Mouse (Mus musculus) c-Kit-positive CD71-negative TER-119-negative erythroid progenitor cells, embryonic 14.5 days (primary cell): ENCODE measurements at regions not wholly inside any gene's neighbourhood (a gene's known extent, or its start where the extent isn't known, plus 50 kb on each side); places are given as distances from the start of the nearest gene placed in this dataset.

Source experiments
- DNase-seq: peaks from one replicate; pipeline ENCODE4 v3.0.0-alpha.2; 2013; ENCODE audit warnings: low read depth

DNA sequence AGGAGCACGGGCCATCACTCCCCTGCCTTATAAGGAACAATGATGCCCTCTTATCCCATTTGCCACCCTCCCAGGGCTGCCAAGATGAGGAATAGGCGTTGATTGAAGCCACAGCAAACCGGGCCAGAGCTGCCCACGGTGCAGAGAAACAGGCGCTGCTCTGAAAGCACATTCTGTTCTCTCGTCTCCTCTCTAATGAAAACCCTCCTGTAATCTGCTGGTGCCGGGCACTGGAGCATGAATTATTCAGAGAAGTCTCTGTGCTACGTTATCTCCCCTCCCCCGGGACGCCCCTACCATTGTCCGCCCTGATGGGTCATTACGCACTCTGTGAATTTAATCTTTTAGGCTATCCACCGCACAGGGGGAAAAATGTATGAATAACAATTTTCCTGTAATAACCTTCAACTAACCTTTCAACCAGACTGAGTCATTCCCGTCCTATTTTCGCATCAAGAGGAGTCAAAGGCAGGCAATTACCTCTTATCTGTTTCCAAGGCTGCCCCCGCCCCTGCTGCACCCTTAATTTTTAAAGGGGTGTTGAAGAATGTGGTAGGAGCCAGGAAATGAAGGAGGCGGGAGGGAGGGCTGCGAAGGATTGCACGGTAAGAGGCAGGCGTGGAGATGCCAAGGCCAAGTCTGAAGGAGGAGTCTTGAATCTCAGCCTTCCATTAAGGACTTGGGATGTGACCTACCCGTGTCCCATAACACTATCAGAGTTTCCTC, 201.6 kb downstream of the Tle3 start:
- no peak for DNase-seq

DNA sequence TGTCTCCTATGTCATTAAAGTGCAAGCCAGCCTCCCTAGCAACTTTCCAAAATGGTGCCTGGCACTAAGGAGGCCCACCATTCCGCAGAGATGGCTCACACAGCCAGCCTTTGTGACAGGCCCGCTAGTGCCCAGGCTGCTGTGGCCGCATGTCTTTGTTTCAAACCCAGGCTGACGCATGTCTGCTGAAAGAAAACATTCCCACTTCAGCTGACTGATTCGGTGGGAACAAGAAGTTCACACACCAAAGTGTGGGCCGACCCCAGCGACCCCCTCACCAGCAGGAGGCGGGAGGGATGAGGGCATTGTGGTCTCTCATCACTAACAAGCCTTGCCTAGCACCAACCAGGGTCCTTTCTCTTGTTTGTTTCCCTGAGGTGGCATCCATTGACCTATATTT, 190.9 kb downstream of the Tle3 start:
- DNase-seq: no peak

- DNase-seq: no peak
Measured at GRCm38 (mm10) chr9:61561551-61561950, 189.4 kb downstream of the Tle3 start.

DNA sequence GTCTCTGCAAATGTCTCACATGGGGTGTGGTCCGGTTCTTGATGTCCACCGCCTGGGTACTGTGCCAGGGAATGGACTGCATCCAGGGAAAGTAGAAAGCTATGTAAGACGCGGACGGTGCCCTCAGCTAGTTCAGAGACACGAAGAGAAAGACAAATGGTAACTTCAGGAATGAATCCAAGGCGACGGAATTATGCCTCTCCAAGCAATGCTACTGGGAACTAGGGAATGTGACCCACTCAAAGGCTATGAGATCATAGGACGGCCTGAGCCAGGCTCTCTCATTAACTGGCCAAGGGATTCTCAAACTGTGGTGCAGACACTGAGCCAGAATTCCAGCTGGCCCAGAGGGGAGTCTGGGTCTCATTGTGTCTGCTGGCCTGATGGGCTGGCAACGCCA, 186.5 kb downstream of the Tle3 start:
- no peak for DNase-seq

DNA sequence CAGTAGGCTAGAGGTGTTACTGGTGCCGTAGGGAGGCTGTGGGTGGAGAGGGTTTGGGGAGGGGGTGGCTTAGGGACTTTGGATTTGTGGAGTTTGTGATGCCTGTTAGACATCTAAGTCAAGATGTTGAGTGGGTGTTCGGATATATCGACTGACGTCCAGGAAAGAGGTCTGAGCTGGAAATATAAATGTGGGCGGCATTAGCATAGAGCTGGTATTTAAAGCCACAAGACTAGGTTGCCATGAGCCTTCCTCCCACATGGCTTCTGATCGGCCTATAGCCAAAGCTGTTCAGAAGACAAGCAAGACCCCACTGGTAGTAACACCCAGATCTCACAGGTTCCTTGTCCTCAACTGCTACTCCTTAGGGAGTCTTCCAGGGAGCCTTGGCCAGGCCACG, 184.9 kb downstream of the Tle3 start:
- no peak for DNase-seq

- DNase-seq: no peak
Measured at GRCm38 (mm10) chr9:61555173-61555572, 183.0 kb downstream of the Tle3 start.

DNA sequence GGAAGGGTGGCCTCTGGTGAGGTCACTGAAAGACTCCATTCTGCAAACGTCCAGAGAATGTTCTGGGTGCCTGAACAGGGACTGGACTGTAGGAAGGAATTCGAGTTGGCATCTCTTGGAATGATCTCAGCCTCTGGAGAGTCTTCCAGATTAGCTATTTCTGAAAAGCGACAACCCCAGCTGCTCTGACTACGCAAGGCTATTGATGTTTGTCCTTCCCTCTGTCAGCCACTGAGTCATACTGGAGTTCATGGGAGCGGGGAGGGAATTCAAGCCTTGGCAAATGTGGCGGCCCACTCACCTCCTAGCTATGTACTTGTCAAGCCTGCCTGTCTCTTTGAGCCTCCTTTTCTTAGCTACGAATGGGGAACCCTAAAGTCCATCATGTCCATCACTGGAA, 182.4 kb downstream of the Tle3 start:
- DNase-seq: no peak

GRCm38 (mm10) chr9:61553626-61554025, 181.5 kb downstream of the Tle3 start:
- no peak for DNase-seq

GRCm38 (mm10) chr9:61551361-61551760, 179.2 kb downstream of the Tle3 start:
- no peak for DNase-seq

GRCm38 (mm10) chr9:61550326-61550725, 178.2 kb downstream of the Tle3 start:
- DNase-seq: no peak

DNA sequence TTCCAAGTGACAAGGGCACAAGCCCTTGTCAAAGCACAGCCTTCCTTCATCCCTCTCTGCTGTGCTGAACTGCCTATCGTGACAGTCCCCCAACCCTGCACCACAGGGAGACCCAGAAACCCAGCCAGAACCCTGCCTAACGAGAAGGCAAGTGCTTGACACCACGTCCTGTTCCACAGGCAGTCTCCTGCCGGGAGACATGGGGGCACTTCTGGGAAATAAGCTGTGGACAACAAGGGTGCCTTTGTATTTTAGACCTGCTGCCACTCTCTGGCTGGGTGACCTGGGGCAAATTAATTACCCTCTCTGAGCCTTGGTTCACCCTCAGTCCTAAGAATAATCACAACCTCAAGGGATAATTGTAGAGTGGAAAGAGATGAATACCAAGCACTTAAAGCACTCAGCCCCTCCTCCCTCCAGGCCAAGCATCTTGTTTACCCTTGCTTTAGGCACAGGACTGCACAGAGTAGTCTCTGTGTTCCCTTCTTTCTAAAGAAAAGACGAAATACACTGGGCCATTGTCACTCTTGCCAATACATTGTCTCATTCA, 177.6 kb downstream of the Tle3 start:
- DNase-seq: no peak

GRCm38 (mm10) chr9:61537316-61538189, 165.4 kb downstream of the Tle3 start:
- no peak for DNase-seq

DNA sequence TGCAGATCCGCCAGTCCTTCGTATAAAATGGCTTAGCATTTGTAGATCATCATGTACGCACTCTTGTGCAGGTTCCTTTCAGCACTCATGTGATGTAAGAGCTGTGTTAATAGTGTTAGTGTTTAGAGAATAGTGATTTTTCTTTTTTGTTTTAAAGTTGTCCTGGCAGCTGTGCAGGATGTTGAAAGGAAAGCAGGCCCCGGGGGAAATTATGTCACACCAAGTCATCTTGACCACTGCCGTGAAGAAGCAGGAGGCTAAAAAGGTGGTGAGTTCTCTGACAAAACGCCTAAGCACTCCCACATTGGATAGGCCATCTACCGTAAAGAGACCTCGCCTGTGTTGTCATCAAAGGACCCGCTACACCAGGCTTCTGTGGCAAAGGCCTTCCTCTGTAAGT, 161.1 kb downstream of the Tle3 start:
- no peak for DNase-seq

DNA sequence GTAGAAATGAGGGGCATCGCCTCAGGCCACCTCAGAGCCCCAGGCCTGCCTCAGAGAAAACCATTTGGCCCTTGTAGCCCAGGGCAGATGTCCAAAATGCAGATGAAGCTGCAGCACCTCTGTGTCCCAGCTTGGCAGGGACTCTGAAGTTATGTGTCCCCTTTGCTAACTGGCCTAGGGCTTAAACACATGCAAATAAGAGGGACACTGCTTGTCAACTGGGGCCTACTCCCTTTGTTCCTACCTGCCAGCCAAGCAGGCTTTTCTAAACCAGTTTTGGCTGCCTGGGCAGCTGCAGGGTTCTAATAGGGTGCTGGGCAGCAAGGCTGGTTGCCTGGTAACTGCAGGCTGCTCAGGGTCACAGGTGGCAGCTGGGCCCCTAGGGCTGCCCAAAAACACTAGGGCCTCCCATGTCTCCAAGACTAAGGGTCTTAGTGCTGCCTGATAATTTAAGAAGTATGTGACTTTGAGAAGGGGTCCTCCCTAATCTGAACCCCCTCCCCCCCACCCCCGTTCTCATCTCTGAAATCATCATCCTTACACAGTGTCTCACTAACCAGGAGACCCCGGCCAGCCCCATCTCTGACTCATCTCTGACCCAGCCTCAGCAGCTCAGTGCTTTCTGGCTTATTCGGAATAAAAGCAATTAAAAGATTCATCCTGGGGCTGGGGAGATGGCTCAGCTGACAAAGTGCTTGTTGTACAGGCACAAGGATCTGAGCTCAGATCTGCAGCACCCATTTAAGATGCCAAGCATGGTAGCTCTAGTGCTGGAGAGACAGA, 158.3 kb downstream of the Tle3 start:
- DNase-seq: no peak

- no peak for DNase-seq
Measured at GRCm38 (mm10) chr9:61528286-61528865, 156.2 kb downstream of the Tle3 start.

GRCm38 (mm10) chr9:61527491-61528056, 155.4 kb downstream of the Tle3 start:
- DNase-seq: no peak

GRCm38 (mm10) chr9:61520136-61520535, 148.0 kb downstream of the Tle3 start:
- no peak for DNase-seq

DNA sequence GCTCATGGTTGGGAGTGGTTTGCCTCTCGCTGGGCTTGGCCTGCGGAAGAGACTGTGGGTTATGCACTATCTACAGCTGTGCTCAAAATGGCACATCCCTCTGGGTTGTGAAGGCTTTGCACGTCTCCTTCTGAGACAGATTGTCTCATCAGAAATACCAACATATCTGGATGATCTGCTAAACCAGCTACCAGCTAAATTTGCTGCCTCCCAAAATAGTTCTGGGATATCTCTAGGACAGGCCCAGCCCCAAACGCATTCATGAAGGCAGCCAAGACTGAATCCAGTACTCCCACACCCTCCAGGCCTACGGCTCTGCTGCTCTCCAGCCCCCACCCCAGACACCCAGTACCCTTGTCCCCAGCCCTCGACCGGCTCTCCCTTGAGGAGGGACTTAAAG, 145.7 kb downstream of the Tle3 start:
- no peak for DNase-seq

- DNase-seq: no peak
Measured at GRCm38 (mm10) chr9:61511436-61511835, 139.3 kb downstream of the Tle3 start.

DNA sequence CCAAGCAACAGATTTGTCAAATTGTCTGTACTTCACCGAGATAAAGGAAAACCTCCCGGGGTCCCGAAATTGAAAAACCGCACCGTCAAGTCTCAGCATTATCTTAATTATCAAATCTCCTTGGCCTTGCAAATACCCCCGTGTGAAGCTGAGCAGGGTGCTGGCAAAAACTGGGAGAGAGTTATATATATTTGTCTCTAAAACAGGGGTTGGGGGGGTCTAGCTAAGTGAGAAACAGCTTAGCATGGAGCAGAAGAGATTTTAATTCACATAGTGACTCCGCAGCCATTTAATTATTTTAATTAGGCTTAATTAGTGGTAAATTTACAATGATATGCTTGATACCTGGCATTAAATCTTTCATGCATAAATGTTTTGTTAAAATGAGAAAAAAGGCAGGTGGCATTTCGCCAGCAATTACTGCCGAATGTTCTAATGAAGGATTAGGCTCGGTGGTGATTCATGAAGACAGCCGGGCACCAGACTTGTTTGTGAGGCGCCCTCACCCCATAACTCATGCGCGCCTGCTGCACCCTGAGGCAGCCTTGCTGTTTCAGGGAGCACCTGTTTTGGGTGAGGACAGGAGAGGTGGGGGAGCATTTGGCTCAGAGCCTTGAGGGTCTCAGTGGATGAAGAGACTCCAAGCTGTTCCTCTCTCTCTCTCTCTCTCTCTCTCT, 138.2 kb downstream of the Tle3 start:
- no peak for DNase-seq

DNA sequence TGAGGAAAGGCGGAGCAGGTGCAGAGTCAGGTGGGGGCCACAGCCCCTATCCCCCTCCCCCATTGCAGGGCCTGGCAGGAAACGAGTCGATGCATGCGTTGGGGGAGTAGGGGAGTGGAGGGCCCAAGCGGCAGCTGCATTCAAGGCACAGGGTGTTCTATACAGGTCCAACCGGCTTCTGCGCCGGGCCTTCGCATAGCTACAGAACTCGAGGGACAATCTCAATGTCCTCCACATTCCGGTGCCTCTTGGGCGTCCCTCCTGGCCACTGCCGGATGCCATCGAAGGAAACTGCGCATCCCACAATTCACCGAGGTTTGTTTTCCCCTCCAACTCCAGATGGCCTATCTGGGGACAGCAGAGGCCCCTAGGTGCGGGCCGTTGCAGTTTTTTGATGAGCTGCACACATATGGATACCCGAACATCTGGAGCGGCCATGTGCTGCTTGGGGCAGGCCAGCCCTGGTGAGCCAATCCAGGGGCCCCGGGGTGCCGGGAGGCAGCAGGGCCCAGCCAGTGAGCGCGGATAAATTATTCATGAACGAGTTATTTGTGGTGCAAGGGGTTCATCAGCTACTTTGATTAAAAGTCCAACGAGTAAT, 137.5 kb downstream of the Tle3 start:
- DNase-seq: no peak
